Mouse (Mus musculus) kidney, postnatal 10 days (tissue): ENCODE measurements around the gene Hspa12a.

ENCODE experiments used
- DNase-seq: peaks from one replicate; pipeline ENCODE4 v3.0.0; 2021; ENCODE audit warnings: mixed read lengths

Hspa12a gene

GRCm38 (mm10) chr19:58859357-58859756, 84.1 kb downstream of the Hspa12a start:
- DNase-seq, result no peak

DNA sequence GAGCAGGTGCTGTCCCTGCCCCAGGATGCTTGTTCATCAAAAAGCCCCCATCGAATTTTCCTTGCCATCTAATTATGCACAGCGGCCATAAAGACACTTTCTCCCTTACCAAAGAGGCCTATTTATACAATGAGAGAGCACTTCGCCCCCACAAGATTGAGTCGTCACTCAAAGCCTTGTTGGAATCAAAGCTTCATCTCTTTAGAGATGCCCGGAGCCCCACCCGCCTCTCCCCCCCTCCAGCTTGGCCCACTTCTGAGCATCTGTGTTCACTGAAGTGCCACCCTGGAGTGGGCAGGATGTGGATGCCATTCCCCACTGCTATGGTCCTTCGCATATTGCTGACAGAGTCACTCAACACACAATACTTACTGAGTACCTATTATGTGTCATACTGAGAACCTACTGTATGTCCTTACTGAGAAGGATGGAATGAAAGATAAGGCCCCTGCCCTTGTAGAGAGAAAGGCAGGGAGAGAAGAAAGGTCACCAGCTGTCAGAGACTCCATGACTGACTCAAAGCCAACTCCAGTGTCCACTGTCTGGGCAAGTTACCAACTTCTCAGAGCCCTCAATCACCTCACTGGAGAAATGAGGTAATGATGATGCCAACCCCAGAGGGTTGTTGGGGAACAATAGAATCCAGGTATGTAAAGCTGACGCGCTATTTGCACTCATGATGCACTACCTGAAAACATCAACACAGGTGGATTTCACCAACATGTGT, 87.2 kb downstream of the Hspa12a start:
- DNase-seq, result no peak

- DNase-seq, result no peak
Measured at GRCm38 (mm10) chr19:58854899-58855298, 88.6 kb downstream of the Hspa12a start.

- DNase-seq, result peak; percentile 64
Measured at GRCm38 (mm10) chr19:58853036-58853735, 90.3 kb downstream of the Hspa12a start.

DNA sequence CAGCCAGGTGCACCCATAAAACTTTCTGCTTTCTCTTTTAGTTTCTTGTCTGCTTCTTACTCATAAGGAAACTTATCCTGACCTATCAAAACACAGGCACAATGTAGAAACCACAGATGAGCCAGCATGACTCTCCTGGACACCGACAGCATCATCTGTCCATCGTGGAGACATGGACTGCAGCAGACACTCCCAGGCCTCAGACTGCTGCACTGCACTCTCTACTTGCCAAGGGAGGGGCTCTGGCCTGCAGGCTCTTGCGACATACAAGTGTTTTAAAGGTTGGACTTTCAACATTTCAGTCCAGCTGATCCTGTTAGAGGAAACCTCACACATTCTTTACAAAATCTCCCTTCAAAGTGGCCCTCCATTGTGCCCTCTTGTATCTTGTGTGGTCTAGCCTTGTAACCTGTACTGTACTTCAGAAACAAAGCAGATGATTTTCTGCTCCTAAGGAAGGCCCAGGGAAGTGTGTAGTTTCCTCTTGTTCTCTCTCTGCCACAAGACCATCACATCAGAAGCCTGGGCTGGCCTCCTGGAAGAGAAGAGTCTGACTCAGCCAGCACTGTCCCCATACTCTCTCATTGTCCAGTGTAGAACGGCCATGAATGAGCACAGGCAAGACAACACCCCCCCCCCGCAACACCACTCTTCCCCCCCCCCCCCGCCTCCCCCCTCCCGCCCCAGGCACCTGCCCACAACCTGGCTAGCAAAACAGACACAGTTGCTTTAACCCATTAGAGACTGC, 92.6 kb downstream of the Hspa12a start:
- DNase-seq, result no peak

DNA sequence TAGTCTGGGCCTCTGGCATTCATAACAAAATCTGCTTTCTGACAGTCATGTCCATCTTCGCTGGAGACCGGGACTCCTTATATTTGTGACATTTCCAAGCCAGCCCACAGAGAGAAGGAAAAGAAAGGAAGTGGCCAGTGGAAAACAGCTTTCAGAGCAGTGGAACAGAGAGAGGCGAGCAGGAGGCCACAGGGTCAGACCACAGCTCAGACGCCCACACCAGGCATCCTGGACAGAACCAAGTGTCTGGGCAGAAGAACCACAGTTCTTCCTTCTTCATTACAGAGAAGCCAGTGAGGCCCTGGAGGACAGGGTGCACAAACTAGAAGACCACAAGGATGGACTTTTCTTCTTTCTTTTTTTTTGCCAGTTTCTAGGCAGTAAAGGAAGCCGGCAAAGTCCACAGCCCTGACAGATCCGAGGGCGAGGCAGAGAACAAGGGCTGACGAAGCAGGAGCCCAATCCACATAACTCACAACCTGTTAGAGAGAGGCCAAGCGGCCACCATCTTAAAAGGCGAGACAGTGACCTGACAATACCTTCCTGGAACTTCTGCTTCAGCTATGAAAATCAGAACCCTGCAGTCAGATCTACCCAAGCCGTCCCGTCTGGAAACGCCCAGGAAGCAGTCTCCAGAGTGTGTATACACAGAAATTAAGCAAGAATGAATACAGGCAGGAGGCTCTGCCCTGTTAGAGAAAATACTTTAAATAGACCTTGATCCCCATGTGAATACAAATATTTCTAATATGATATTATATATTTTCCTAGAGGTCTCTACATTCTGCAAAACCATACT, 93.9 kb downstream of the Hspa12a start:
- DNase-seq, result no peak

DNA sequence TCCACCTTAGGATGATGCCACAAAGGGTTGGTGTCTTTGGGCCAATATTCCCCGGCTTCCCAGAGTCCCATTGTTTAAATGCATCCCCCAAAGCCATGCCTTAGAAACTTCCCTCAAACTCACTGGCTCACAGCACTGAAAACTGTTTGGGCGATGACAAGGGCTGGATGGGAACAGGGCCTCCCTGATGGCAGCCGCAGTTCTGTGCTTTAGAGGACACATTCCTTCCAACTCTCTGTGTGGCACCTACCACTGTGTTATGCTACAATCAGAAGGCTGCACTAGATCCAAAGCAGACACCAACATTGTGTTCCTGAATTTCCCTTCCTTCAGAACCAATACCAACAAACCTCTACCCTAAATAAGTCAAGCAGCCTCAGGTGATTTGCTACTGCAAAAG, 99.8 kb downstream of the Hspa12a start:
- no peak for DNase-seq

DNA sequence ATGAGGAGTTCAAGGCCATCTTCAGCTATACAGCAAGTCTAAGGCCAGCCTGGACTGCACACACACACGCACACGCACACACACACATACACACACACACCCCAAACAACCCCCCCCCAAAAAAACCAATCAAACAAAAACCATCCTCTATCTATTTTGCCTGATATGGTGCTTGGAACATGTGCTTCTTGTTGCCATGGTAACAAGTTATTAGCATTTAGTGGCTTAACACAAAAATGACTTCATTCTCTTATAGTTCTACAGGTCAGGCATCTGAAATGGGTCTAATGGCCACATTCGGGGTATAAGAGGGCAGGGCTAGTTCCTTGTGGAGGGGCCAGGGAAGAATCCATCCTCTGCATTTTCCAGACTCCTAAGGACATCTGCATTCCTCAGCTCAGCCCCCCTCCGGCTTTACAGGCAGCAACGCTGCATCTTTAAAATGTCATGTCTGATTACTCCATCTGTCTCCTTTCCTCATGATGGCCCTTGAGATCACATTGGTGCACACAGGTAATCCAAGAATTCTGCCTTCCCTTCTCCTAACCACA, 102.7 kb downstream of the Hspa12a start:
- no peak for DNase-seq

DNA sequence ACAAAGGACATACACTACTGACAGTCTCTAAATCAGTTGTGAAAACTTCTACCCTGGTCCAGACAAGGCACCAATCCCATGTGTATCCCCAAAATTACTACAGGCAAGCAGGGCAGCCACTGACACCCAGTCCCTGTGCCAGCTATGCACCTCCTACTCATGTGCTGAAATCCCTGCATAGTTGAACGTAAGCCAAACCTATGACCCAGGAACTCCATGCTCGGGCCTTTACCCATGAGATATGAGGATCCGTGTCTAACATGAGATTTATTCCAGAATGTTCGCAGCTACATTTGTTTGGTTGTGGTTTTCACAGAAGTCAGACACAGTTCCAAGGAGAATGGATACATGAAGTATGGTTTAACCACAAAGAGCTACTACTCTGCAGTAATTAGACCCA, 103.6 kb downstream of the Hspa12a start:
- DNase-seq, result no peak

- no peak for DNase-seq
Measured at GRCm38 (mm10) chr19:58839345-58839744, 104.1 kb downstream of the Hspa12a start.

DNA sequence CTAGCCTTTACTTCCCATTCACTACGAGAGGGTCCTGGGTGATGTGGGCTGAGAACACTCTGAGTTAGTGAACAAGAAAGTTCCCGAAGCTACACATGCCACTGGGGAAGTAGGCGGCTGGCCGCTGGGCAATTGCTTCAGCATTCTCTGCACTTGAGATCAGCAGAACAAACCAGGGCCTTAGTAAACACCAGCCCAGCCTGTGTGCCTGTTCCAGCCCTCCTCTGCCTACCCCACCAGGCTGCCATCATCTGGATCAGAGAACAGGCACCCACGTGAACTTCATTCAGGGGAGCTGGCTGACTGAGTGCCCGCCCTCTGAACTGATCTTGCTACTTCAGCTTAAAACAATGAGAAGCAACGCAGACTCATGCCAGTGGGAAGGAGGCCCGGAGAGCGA, 104.7 kb downstream of the Hspa12a start:
- peak; percentile 42 for DNase-seq

- DNase-seq, result peak; percentile 44
Measured at GRCm38 (mm10) chr19:58833639-58834180, 109.7 kb downstream of the Hspa12a start.

GRCm38 (mm10) chr19:58832988-58833387, 110.5 kb downstream of the Hspa12a start:
- DNase-seq, result no peak

DNA sequence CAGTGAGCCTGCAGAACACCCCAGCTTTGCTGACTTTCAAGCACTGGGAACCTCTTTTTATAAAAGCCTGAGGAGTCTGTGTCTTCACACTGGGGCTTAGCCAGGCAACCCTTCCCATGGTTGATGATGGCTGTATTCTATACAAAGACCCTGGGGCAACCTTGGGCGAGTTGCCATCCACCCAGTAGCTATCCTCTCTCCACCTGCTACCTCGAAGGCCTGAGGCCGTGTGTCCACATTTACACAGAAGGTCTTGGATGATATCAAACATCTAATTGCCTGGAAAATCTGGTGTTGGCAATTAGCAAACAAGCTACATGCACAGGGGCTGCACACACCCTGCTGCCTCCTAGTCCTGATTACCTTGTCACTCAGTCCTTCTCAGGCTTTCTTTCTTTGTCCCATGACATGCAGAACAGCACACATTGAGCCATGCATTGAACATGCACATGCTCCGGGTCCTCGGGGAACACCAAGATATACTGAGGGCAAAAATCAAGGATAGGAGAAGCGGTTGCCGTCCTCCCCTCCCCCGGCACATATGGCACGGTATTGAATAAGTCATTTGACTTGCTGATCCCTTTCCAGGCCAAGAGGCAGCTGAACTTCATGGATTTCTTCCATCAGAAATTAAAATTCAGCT, 112.1 kb downstream of the Hspa12a start:
- no peak for DNase-seq

GRCm38 (mm10) chr19:58830182-58830581, 113.3 kb downstream of the Hspa12a start:
- no peak for DNase-seq

GRCm38 (mm10) chr19:58829575-58829974, 113.9 kb downstream of the Hspa12a start:
- DNase-seq, result peak; percentile 50

DNA sequence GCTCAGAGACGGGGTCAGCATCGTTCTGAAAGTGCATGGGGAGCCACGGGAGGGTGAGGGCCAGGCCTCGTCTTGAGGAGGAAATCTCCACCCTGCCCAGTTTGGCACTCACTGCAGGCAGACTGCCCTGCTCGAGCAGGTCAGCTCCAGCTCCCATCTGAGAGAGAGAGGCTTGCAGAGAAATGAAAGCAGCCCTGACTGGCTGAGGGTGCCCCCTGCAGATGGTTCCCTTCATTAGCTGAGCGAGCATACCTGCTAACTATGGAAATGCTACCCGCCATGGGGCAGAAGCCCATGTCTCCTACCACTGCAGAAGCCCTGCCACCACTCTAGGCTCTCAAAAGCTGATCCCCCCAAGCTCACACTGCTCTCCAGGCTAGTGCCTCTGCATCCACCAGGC, 115.8 kb downstream of the Hspa12a start:
- no peak for DNase-seq

GRCm38 (mm10) chr19:58824316-58824715, 119.1 kb downstream of the Hspa12a start:
- no peak for DNase-seq

DNA sequence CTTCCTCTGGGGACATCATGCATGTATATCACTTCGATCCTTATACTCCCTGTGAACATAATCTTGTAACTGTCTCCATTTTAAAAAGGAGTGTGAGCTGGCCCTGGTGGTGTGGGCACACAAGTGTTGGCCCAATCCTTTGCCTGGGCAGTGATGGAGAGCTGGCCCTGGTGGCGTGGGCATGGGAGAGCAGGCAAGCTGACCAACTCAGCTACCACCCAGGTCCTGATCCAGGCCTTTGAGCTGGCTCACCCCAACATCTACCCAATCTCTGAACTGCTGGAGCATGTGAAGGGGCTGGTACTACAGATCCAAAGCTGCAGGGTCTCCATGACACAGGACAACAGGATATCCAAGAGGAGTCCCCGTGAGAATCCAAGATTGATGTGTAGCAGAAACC, 120.2 kb downstream of the Hspa12a start:
- no peak for DNase-seq

GRCm38 (mm10) chr19:58822454-58823200, 120.8 kb downstream of the Hspa12a start:
- peak; percentile 72 for DNase-seq
